Mouse (Mus musculus) natural killer cell, adult 2 months (primary cell): ENCODE results near the gene Tead4.
A peak's percentile ranks its signal among the peaks of the same experiment; 100 is the strongest.
"Not testable (repeated sequence)": the region's sequence is repeated elsewhere in the genome, so short reads cannot be mapped to it uniquely, and the experiment has no call there.

ENCODE experiments used
- DNase-seq, 2 experiments: peaks; one replicate each; pipeline ENCODE4 v3.0.0; 2022; ENCODE audit warnings: low spot score in 2 of 2

Tead4 gene

GRCm38 (mm10) chr6:128237102-128237763 is 63.4 kb downstream of the Tead4 start:
- DNase-seq, result no peak

DNA sequence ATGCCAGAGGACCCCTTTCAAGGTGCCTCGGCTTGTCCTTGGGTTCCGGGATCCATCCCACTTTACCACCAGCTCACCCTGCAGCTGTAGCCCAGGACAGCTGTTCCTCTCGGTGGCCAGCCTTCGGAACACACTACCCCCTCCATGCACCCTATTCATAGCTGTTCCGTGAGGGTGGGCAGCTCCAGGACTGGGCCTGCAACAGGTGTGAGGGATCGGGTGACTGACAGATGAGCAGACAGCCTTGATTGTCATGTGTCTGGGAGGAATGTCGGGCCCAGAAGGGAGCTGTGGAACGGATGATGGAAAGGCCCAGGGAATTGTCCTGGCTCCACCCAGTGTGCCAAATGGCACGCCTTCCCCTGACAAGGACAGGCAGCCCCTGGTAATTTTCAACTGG is 64.0 kb downstream of the Tead4 start:
- DNase-seq, result no peak

GRCm38 (mm10) chr6:128234206-128234605 is 66.4 kb downstream of the Tead4 start:
- no peak for DNase-seq

- DNase-seq, result no peak
Measured at GRCm38 (mm10) chr6:128232216-128232615, 68.4 kb downstream of the Tead4 start.

DNA sequence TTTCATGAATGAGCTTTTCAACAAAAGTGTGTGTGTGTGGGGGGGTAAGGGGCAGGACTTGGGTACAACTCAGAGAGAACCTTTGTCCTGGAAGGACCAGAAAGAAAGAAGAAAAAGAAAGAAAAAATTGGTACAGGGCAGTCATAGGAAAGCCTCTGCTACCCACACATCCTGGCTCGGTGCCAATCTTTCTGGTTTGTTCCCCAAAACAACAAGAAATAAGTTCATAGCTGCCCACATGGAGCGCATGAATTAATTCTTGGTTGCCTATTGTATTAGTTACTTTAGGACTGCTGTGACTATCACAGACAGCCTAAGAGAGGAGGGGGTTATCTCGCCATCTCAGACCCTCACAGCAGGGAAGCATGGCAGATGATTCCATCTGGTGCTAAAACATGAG is 68.9 kb downstream of the Tead4 start:
- DNase-seq, result no peak

GRCm38 (mm10) chr6:128227438-128228017 is 73.1 kb downstream of the Tead4 start:
- DNase-seq, result no peak

DNA sequence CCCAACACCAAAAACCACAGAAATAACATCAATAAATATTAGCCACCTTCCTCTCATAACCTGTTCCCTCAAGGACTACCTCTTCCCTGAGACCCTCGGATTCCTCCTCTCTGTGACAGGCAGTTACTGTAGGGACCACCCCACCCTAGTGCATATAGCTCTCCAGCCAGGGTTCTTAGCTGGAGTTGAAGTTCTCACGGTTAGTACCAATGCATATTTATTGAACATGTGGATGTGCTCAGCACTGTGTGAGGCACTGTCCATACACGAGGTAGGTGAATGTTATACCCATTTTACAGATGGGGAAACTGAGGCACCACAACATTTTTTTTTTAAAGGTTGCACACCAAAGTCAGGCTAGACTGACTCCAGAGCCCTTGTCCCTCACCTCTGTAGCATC is 73.7 kb downstream of the Tead4 start:
- no peak for DNase-seq

GRCm38 (mm10) chr6:128225846-128226176 is 74.8 kb downstream of the Tead4 start:
- DNase-seq, result no peak

DNA sequence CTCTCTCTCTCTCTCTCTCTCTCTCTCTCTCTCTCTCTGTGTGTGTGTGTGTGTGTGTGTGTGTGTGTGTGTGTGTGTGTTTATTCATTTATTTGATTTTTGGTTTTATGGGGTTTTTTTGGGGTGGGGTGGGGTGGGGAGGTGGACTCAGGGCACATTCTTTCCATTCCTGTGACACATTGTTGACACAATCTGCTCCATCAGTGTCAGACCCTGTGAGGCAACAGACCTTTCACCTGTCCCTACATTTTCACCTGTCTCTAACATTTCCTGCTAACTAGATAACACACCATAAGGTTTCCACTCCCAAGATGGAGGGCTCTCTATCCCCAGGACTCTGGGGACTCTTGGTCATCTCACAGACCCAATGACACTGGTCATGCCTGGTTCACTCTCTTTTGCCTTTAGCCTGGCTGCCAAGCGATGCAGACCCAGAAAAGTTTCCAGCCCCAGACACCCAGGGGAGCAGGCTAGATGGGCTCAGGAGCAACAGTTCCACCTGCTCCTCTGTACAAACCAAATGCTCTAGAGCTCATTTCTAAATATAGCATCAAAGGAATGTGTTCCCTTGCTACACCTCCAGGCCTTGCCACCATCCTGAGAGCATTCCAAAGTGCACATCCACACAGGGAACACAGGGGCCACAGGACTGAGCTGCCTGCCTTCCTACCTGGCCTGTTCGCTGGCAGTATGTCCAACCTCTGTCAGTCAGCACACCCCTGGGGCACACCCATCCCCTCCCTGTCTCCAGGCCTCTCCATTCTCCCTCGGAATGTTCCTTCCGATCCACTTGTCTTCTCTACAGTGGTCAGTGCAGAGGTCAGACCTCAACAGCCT is 75.4 kb downstream of the Tead4 start:
- DNase-seq, result no peak

GRCm38 (mm10) chr6:128223159-128223558 is 77.5 kb downstream of the Tead4 start:
- DNase-seq, result no peak

- DNase-seq, result not testable (repeated sequence)
Measured at GRCm38 (mm10) chr6:128215004-128215403, 85.6 kb downstream of the Tead4 start.

DNA sequence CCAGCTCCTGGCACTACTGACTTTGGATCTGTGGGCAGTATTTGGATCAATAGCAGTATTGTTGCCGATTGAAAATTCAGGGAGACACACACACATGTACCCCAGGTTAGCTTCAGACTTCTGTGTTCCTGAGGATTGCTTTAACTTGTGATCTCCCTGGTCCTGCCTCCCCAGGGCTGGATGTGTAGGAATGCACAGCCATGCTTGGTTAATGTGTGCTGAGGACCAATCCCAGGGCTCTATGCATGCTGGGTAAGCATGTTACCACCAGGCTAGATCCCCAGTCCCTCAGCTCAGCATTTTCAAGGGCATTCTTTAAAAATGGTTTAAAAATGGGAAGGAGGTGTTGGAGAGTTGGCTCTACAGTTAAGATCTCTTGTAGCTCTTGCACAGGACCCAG is 91.4 kb downstream of the Tead4 start:
- DNase-seq, result not testable (repeated sequence)

DNA sequence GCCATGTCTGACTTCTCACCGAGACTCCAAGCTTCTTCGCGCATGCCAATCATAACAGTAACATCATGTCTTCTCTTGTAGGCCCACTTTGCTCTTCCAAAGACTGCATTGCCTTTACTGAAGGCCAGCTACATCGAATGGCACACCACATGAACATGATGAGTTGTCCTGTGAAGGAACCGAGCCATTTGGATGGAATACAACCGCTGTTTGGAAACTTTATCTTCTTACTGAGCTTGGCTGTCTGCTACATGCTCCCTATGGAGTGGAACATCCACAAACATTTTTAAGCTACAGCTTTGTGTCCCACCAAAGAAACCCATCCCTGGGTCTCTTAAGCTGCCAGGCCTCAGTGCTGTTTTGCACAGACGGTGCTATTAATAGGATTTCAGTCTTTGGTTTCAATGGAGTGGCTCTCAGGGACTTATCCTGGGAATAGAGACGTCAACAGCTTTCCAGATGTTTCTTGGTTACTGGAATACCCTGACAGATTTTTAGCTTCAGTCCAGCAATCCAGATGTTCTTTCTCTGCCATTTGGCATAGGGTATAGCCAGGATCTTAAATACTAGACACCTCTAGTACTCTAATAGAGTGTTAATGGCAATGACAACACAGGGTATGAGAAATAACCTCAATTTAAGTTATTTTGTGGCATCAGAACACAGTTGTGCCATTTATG is 92.0 kb downstream of the Tead4 start:
- DNase-seq, result no peak

GRCm38 (mm10) chr6:128203557-128203956 is 97.1 kb downstream of the Tead4 start:
- DNase-seq, result no peak

DNA sequence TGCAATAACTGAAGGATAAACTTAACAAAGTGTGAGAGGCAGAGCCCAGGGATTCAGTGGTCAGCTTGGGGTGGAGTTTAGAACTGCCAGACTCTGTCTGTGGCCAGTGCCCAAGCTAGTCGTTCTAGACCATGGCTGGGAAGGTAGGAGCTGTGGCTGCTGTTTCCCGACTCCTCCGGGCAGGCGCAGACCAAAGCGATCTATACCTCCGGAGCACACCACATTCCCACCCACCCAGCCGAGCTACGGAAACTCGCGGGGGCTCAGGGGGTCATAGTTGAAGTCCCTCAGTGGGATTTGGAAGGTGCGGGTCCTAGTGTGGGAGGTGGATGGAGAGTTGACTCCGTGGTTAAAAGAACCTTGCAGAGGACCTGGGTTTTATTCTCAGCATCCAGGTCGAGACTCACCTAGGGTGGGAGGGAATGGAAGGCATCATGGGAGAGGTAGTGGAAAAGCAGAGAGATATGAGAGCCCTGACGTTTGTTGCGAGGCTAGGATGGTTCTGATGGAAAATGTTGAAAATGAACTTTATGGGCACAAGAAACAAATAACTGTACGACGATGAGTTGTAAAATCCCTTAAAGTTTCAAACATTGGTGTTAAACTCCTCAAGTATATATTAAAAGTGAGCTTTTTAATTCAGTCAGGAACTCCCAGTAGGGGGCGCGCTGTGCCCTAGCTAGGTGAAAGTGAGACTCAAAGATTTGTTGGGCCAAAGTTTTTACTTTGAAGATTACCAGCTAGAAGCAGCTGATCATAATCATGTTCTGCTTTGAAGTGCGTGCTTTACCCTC is 99.6 kb downstream of the Tead4 start:
- peak; percentile 56 to 69 for DNase-seq

DNA sequence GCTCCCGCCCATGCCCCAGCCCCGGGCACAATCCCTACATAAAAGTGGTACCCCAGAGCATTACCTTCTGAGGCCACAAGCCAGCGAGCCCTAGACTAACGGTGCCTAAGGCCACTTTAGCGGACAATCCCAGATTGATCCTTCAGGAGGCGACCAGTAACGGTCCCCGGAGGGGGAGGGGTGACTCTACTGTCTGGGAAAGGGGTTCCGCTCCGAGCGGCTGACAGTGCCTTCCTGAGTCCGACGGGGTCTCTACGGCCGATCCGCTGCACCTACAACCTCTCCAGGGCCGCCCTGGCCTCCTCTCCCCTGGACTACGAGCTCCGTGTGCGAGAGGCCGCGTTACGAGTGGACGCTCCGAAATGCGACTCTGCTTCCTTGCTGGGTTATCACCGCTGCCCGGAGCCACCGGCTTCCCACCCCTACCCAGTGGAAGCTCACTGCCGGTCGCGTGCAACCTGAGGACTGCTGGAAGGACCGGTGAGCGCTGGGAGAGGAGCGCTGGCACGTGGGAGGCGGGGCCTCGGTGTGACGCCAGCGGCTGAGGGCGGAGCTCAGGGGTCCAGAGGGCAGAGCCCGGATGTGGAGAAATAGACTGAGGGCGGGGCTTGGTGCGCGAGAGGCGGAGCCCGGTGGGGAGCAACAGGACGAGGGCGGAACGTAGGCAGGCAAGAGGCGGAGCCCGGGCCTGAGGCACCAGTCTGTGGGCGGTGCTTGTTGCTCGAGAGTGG is 100.3 kb downstream of the Tead4 start:
- peak; percentile 99 for DNase-seq

DNA sequence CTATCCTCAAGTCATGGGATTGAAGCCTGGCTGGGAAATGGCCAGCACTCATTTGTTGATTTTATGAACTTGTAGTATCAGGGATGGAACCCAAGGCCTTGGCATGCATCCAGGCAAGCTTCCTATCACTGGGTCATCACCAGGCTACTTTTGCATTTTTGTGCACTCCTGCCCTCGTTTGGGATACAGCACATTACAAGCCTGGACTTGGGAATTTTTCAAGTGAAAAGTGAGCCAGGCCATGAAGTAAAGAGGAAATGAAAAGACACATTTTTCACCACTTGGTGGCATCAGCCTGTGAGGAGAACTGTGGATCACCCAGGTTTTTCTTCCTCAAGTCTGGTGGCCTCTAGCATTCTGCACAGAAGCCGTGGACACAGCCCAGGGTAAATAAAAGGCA is 117.1 kb downstream of the Tead4 start:
- DNase-seq, result no peak

GRCm38 (mm10) chr6:128181176-128181575 is 119.4 kb downstream of the Tead4 start:
- no peak for DNase-seq

DNA sequence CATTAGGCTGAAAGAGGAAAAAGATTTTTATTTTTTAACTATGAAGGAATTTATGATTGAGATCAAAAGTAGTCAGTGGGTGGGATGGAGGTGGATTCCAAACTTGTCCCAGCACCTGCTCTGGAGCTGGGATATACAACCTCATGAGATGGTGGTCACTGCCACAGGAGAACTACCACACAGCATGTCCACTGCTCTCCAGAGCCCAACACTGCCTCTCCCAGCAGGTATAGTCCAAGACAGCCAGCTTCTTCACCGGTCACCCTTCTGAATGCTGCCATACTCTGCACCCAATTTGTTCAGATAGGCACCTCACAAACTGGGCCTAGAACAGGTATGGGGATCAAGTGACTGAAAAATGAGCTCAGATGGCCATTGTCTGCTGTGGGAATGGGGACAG is 121.0 kb downstream of the Tead4 start:
- no peak for DNase-seq

DNA sequence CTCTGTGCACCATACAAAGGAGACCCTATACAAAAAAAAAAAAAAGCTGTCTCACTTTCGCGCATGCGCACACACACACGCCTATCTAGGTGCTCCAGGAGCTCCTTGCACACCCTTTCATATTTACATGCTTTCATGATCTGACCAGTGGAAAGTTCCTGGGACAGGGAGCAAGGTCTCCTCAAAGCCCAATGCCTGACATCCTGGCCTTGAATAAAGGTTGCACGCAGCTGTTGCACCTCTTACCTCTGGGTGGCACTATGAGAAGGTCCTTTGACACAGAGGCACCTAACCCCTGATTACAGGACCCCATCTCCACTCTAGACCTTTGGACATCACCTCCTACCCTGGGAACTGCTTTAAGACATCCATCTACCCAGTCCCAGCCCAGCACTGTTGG is 121.4 kb downstream of the Tead4 start:
- DNase-seq, result no peak

DNA sequence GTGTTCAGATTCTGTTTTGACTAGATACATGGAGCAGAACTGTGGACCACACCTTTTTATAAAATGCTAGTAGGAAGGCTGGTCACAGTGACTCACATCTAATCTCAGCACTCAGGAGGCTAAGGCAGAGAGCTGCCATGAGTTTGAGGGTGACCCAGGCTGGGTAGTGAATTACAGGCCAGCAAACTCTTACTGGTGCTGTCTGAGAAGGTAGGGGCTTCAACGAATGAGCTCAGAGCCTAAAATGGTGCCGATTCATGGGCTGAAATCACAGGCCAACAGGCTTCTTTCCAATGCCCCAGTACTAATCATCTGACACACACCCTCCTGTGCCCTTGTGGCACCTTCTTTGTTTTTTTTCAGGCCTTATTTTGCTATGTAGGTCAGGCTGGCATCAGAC is 121.9 kb downstream of the Tead4 start:
- no peak for DNase-seq
